Mouse (Mus musculus) telencephalon, adult 2 months (tissue): ENCODE measurements around the gene Kif1a.

Experiments used
- DNase-seq: peaks from one replicate; pipeline ENCODE4 v3.0.0-alpha.2; 2011; ENCODE audit warnings: low read depth, low spot score

The Kif1a gene

DNA sequence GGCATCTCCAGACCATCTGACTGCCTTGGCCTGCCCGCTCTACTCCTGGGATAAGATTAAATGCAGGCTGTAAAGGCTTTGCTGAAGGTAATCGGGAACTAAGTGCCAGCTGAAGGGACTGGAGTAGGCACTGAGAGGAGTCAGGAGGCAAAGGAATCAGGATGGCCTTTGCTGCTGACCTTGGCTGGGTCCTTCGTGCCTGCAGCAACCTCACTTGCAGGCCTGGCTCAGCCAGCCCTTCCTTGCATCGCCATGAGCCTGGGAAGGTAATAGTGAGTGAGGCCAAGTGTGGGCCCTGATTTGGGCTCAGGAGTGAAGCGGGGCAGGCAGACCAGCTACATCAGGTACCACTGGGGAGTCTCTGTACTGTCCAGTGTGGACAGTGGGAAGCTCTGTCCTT lies 2.8 kb downstream of the Kif1a start:
- DNase-seq, result no peak

DNA sequence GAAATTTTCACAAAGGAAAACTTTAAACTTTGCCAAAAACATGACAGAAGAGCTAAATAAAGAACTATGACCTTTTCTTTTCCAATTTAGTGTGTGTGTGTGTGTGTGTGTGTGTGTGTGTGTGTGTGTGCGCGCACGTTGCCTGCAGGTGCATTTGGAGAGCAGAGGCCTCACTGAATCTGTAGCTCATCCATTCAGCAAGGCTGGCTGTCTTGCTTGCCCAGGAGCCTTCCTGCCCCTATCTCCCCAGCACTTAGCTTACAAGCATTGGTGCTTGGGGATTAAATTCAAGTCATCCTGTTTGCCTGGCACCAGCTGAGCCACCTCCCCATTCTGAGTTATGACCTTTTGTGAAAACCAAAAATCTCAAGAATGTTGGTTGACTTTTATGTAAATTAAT lies 9.2 kb downstream of the Kif1a start:
- no peak for DNase-seq

DNA sequence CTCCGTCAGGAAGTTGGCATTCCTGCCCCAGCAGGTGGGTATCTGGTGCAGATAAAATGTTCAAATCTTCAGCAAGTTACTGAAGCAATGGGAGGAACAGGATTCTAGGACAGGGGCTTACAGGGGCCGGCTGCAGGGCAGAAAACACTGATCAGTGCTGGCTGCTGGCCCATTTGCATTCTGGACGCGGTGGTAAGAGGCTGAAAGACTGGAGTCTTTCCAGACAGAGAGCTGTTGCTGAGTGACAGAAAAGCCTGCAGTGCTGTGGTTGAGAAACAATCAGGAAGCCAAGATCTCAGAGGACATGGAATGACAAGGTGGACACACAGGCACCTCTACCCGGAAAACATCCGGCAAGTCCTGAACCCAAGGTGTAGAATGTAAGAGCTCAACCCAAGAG lies 16.6 kb downstream of the Kif1a start:
- DNase-seq, result peak; percentile 27

DNA sequence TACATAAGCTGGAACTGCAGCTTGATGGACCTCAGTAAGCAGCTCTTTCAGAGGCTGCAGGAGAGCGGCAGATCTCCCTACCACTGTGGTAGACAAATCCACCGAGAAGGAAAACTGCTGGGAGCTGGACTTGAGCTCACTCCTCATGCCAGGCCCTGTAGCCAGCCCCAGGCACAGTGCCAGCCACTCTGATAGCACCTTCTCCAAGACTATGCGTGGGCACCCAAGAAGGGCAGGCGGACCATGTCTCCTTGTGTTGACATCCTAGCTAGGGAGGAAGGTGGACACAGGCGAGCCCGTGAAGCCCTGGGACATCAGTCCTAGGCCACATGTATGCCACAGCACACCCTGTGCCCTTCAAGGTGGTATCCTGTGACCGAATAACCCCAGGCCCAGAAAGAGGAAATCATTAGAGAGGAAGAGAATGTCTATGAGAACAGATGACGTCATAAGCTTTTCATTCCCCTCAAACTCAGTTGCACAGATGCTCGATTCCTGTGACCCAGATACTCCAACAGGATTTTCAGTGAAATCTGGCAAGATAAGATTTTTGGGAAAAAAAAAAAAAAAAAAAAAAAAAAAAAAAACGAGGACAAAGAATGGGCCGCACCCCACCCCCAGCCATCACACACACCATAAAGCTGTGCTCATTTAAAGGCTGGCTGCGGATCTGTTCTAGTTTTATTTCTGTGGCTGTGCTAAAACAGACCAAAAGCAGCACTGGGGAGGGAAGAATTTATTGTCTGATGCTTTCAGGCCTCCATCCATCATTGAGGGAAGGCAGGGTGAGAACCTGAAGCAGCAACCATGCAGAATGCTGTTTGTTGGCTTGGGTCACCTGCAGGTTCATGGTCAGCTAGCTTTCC lies 18.1 kb downstream of the Kif1a start:
- peak; percentile 73 for DNase-seq

DNA sequence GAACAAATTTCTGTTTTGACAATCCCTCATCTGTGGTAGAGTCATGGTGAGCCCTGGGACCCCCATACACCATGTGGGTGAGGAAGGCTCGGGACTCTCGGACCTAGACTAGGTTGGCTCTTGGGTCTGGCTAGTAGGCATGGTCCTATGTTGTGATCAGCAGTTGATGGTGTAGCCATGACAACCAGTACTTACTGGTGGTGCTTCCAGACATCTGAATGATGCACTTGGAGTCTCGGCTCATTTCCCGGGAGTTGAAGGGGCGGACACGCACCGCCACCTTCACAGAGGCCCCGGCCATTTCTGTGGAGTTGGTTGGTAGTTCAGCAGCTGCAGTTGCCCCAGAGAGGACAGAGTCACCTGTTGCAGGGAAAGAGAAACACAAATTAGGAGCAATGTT lies 19.6 kb downstream of the Kif1a start:
- DNase-seq, result no peak

DNA sequence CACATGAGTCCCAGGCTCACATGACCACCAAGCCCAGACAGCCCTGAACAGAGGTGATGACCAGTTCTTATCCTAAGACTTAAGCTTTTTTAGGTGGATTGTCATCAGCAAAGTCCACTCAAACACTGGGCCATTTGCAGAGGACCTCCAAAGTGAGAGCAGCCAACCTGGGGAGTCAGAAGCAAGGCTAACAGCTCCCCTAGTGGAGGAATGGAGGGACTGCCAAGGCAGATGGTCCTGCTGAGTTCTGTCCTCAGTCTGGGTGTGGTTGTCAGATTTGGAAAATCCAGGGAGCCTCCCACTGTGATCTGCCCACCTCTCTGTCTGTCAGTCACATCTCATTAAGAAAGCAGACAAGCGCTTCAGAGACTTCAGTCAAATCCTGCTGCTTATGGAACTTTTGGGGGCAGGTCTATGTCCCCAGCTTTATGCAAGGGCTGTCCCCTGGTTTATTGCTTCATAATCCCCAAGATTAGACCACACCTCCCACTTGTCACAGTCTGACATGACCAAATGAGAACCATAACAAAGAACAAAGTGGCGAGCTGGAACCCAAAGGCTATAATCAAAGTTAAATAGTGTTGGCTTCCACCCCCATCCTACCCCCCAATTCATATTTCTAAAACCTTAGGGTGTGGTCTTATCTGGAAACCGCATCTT lies 20.7 kb downstream of the Kif1a start:
- no peak for DNase-seq

DNA sequence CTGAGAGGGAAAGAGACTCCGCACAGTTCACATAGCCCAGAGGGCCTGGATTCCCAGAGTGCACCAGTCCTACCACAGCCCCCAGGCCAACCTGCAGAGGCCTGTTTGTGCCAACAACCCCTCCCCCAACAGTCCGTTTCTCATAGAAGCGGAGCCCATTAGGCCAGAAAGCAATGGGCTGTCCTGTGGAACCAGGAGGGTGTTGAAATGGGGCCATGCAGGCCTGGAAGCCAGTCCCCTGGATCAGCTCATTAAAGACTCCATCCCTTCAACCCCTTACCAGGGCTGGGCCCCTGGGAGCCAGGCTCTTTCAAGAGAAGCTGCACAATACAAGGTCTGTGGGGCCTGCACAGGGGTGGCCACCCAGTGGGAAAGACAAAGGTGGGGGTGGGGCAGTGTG lies 22.1 kb downstream of the Kif1a start:
- no peak for DNase-seq

DNA sequence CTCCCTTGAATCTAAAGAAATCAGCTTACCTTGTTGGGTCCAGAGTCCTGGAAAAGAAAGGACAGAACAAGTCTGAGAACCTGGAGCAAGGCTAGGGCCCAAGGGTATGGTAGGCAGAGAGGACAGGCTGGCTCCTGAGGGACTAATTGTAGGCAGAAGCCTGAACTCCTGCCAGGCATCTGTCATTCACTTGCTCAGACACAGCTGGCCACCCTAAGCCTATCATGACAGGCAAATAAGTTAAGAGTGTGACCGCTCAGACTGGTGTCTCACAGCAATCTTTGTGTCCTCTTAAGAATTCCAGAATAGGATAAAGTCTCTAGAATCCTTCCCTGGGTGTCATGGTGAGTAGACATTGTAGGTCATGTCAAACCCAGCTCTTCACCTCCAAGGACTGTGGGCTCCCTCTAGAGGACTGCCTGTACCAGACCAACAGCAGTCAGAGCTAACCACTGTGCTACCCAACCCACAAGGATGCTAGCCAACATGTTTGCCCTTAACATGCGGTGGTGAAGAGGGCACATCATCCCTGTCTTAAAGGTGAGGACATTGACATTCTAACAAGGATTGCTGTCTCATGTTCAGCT lies 29.4 kb downstream of the Kif1a start:
- DNase-seq, result no peak

DNA sequence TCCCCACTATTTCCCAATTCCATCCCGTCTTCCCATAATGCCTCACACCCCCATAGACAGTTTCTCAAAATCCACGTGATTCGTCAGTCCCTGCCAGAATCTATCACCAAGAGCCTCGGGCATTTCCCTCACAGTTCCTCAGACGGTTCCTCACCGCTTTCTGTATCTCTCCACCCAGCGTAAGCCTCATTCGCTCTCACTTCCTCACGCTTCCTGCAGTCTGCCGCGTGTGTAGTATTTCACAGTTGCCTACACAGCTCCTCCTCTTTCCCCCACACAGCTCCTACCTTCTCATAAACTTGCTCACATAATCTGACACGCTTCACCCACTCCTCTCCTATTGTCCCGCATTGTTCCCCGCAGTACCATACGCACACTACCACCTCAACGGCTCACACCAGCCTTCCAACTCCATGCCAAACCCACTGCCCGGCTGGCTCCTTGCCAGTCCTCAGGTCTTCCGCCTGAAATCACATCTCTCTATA lies 30.2 kb downstream of the Kif1a start:
- DNase-seq, result peak; percentile 59

DNA sequence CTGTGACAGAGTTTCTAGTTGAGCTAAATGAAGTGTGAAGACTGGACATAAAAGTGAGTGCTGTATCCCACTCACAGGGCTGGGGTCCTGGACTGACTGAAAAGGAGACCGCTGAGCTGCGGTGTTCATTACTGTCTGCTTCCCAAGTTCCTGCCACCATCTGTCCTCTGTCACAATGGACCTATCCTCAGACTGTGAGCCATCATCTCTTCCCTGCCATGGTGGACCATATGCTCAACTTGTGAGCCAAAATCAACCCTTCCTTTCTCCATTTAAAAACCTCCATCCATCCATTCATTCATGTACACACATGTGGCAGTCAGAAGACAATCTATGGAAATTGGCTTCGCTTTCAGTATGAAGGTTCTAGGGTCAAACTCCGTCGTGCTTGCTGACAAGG lies 30.9 kb downstream of the Kif1a start:
- DNase-seq, result no peak

DNA sequence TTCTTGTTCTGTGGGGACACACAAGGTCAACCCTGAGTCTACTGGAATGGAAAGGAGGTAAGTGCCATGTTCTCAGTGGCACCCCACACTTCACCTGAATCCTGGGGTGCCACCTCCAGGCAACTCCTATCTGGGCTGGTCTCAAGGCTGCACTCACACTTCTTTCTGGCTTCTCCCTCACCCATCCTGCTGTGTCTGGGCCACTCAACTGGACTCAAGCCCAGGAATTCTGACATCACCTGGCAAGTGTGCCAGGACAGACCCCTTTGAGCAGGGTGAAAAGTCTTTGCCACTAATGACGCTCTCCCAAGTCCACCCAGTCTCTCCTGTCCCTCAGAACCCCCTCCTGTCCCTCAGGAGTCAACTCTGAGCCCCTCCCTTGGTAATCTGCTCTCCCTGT lies 33.2 kb downstream of the Kif1a start:
- no peak for DNase-seq

DNA sequence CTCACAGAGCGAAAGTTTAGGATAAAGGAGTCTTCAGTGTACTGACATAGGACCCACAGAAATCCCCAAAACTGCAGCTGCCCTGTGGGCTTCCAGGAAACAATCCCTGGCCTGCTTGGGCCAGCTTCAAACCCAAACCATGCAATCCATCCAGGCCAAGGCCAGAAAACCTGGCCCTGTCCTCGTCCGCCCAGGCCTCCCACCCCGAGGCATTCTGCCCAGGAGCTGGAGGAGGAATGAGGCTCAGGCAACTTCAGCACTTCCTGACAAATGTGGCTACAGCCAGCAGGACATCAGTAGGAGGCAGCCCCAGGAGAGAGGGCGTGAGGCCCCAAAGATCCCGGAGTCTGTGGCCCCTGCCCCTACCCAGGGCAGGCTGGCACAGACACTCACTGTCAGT lies 36.1 kb downstream of the Kif1a start:
- no peak for DNase-seq

DNA sequence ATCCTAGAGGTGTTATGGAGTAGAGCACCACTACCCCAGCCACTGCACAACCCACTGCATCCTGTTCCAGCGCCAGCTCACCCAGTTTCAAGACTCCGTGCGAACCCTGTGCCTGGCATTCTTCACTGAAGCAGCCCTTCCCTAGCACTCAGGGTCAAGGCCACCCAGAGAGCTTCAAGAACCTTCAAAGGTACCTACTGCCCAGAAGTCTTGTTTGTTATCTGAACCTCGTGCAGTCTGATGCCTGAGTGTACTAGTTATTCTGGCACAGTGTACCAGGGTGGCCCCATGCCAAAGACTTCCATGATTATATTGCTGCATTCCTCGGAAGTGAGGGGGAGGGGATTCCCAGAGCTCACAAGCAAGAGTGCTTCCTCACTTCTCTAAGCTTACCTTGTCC lies 38.1 kb downstream of the Kif1a start:
- no peak for DNase-seq

DNA sequence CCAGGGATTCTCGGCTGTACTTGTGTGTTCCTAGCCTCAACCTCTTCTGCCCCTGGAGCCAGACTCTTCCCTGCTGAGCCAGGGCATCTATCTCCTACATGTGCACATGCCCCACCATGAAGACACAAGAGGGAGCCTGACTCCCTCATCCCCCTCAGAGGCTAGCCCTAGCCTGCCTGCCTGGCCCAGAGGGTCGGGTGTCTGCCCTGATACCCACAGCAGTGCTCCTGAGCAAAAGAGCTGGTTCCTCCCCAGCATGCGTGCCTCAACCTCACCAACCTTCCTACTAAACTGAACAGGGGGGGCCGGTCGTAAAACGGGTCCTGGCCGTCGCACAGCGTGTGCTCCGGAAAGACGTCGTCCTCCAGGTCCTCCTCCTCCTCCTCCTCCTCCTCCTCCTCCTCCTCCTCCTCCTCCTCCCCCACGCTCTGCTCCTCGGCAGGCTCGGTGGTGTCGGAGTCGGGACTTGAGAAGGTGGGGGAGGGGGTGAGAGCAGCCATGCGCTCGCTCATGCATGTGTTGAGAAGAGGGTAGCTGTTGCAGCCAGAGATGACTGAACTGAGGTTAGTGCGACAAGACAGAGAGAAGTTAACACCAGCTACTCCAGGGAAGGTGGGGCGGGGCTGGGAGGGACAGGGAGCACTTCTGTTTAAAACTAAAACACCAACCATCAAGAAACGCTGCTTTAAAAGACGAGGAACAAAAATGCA lies 50.5 kb downstream of the Kif1a start:
- no peak for DNase-seq

DNA sequence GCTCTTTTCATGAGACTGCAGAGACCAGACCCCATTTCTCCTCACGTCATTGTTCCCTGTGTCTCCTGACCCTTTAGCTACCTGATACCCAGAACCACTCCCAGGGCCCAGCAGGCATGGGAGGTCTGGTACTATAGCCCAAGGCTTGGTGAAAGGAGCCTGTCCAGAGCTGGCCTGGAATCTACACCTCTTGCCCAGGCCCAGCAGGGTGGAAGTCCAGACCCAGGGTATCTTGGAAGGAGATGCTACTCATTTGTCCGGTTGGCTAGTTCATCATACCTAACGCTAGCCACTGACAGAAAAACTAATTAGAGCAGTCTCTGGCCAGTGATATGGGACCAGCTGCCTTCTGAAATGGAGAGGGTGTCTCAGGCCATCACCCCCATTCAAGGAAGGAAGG lies 51.7 kb downstream of the Kif1a start:
- no peak for DNase-seq

DNA sequence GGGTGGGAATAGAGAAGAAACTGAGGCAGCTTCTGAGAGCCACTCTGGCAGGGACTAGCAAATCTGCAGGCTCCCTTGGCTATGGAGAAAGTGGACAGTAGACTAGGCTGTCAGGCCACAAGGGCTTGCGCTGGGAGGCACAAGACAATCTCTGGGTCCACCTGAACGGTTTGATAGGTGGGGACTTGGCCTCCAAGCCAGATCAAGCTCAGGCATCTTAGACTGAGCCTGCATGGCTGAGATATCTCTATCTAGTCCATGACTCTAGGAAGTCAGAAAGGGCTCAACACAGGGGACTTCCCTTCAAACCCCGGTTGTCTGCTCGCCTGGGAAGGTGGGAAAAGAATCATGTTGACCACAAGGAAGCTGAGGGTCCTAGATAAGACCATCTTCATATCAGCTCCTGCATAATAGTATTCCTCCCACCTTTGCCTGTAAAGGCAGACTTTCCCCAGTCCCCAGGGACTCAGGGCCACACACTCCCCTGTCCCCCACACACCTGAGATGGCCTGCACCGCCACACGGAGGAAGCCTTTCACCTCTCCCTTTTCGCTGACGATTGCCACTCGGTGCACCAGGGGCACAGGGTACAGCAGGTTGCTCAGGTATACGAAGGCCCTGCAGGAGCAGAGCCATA lies 55.5 kb downstream of the Kif1a start:
- no peak for DNase-seq

DNA sequence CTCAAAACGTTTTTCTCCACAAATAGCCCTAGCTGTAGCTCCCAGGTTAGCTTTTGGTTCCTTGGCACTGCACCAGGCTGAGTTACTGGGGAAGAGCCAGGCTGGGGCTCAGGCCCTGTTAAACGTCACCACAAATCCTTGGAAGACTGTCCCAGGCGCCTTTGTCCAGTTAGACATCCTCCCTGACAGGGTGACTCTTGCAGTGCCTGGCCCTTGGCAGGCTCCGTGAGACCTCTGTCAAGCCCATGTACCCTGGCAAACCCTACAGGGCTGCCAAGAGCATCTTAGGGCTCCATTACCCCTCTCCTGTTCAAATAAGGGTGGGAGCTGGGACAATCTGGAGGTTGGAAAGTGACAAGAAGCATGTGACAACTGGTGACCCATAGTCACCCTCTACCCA lies 65.8 kb downstream of the Kif1a start:
- DNase-seq, result no peak

DNA sequence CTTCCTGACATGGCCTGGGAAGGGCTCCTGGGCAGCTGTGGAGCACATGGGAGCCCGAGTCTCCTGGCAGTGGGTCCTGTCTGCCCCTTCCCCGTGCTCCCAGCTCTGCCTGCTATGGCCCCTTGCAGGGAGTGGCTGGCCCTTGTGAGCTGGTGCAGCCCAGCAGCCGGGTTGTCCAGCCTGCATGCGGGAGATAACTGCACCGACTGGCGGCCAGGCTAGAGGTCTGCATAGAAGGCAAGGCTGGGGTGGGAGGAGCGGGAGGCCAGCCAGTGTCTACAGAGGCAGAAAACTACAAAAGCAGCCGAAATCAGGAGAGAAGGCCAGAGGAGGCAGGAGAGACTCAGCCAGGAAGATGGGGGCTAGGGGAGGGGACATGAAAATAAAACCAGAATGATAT lies 67.8 kb downstream of the Kif1a start:
- DNase-seq, result no peak

DNA sequence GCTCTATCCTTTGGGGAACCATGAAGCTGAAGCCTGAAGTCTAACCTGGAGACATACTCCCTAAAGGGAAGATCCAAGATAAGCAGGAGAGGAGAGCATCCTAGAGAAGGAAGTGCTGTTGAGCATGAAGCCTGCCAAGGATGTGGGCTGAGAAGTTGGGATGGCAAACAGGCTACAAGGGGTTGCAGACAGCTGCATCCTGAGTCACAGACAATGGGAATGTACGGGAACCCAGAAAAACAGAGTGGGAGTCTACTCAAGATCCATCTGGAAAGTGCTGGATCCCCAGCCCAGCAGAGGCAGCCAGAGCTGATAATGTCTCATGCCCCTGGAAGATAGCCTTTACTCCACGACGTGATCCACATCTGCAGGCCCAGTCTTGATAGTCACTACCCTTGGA lies 70.6 kb downstream of the Kif1a start:
- no peak for DNase-seq

DNA sequence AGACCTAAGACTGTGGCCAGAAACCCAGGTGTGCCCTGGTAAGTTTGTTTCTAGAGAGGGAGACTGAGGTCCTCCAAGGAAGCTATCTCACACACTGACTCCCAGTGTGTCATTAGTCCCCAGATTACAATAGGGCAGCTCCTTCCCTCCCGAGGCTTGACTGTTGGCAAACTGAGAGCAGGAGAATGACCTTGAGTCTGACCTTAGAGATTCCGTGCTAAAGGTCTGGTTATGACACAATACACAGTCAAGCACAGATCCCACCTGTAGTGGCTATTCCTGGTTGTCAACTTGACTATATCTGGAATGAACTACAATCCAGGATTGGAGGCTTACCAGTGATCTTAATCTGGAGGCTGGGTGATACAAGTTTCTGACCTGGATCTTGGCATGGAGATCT lies 71.7 kb downstream of the Kif1a start:
- DNase-seq, result no peak

DNA sequence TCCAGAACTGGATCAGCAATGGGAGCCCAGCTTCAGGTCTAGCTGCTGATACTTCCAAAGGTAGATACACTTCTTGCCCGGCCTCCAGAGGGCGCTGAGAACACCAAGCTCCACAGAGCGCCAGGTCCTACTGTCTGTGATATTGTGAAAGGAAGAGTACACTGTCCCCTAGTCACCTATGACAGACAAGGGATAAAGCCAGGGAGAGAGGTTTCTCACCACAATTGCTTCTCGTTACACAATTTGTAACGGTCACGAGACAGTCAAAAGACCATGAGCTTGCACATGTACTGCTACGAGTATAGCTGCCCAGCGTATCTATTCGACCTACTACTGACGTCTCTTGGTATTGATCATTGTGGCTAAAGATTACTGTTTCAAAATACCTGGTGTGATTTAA lies 72.4 kb downstream of the Kif1a start:
- no peak for DNase-seq

DNA sequence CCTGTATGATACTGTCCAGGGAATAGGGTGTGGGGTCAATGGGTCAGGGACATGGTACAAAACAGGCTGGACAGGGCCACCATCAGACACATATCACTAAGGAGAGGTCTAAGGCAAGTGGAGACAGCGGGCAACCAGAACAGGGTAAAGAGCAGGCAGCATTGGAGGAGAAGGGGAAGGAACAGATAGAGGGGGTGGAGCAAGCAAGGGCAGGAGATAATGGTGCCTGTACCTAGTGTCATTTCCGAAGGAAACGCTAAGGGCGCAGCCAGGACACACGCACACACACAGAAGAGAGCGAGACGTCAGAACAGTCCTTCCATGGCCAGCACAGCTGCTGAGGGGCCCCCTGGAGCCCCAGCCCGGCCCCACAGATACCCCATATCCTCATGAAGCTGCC lies 75.2 kb downstream of the Kif1a start:
- no peak for DNase-seq
